Mouse (Mus musculus): Measurements from ENCODE around the gene Cdca7.
A peak's percentile ranks its signal among the peaks of the same experiment; 100 is the strongest.

Cdca7 gene

DNA sequence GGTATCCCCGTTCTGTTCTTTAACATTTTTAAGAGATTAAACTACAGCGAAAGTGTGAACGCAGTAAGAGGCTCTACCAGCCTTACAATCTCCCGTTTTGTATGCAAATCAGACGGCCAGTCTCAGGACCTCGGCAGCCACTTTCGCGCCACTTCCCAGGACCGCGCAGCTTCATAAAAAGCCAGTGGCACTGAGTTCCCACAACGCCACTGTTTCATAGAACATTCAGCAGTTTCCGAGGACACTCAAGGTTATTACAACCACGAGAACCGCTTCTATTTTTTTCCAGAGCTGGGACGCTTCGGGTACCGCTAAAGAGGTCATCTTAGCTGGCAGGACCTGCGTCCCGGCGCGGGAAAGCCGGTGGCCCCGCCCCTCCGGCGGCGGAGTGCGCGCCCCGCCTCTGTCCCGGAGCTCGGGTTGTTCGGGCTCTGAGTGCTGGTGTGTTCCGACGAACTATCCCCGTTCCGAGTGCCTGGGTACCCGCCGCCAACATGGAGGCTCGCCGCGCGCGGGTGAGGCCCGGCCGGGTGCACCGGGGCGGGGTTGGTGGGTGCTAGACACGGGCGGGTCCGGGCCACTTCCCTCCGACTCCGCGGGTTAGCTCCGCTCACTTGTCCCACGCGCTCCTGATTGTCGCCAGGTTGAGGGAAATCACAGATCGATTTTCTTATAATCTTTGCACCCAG lies at the start of gene Cdca7:
Cdca7 (plus strand) TSS at position 363 of the 689 bp plus-strand sequence.
- DNase-seq: peak; percentile 76

DNA sequence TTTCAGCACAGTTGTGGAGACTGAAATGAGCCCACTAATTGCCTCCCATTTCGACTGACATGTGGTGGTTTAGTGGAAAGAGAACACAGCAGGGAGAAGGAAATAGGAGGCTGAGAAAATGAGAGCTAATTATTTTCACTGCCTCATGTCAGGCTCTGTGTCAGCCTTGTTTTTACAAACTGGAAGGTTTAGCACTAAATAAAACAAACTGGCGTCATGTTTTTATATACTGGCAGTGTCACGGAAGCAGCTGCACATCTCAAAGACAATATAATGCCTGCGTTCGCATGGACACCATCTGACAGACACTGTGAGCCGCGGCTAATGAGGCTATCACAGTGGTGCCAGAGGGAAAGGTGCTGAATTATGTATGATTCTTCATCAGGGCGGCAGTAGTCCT lies 49.2 kb upstream of the Cdca7 start:
- no peak for DNase-seq

GRCm38 (mm10) chr2:72427288-72427687 lies 48.7 kb upstream of the Cdca7 start:
- no peak for DNase-seq

DNA sequence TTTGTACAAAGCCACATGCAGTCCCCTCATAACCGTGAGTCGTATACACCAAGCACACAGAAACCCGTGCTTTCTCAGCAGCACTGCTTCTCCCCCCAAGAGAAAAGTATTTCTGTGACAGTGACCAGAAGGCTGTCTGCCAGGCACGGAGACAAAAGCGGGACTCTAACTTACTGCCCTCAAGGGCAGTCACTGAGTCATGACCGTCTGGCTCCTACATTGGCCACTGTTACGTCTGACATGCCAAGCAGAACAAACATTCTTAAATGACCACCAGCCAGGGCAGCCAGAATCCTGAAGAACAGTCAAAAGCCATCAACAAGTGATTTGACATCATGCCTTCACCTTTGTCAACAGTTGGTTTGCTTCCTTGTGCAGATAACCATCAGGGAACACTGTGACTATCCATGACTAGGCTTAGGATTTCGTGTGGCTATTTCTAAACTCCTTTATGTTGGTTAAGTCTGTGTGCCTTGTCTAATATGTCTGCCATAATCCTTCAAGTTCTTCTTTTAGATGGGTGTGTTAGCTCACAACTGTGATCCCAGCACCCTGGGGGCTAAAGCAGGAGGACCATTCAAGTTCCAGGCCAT lies 36.9 kb upstream of the Cdca7 start:
- peak; percentile 55 for DNase-seq

GRCm38 (mm10) chr2:72441010-72441409 lies 34.9 kb upstream of the Cdca7 start:
- no peak for DNase-seq

DNA sequence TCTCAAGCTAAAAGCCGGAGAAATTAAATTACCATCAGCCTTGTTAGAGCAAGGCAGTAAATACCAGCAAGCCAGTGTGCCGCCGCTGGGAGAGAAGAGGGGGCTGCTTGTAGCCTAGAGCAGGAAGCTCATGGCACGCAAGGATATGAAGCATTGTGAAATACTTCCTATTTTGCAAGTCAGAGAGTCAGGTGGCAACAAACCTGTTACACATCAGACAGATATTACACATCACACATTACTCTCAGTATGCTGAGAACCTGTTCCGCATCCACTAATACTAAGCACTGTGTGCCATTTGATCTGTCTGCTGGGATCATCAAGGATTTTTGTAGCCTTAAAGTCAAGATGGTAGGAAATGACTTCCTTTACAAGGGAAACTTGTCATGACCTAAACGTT lies 33.1 kb upstream of the Cdca7 start:
- DNase-seq: no peak

GRCm38 (mm10) chr2:72443960-72444359 lies 32.0 kb upstream of the Cdca7 start:
- no peak for DNase-seq

- DNase-seq: no peak
These were observed 29.9 kb upstream of the Cdca7 start for GRCm38 (mm10) chr2:72446106-72446505.

DNA sequence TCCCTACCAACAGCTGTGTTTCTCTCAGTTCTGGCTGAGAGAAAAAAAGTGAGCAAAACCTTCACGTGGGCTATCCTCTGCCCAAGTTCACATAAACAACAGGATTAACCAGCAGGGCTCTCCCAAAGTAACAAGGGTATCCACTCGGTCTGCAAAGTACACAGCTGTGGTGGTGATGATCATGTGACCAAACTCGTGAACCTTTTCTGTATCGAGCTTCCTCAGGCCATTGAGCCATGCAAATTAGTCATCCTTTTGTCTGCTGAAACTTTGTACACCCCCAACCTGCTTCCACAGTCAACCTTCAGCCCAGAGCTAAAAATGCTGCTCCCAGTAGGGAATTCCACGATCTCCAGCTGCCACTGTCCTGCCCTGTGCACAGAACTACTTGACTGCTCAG lies 29.3 kb upstream of the Cdca7 start:
- DNase-seq: no peak

DNA sequence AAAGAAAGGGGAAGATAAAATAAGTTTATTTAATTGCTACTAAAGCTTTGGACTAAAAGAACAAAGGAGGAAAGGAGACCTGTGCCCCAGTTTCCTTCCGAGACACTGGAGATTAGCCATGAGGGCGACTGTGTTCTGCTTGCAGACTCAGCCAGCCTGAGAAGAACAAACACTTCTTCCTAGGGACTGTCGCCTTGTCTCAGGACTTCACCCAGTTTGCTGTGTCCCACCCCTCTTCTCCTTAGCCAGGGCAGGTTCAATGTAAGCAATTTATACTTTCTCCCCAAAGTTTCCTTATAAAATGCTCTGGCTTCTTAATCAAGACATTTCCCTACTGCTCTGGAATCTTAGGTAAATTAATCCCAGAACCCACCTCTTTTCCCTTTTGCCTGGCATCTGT lies 22.4 kb upstream of the Cdca7 start:
- no peak for DNase-seq

GRCm38 (mm10) chr2:72456189-72456588 lies 19.8 kb upstream of the Cdca7 start:
- DNase-seq: no peak

GRCm38 (mm10) chr2:72464376-72465014 lies 11.5 kb upstream of the Cdca7 start:
- no peak for DNase-seq

DNA sequence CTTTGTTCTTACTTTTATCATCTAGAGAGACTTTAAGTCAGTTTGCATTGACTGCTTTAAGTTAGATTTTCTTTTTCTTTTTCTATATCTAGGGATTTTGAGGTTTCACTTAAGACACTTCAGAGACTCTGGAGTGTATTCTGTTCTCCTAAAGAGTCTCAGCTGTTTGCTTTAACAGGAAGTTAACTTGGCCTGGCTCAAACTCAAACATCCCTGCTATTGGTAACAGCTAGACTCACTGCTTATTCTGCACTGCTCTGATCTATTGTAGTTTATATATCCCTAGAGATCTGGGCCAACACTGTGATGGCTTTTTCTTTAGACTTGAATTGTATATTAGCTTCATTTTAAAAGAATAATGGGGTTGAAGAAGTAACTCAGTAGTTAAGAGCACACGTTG lies 8.4 kb upstream of the Cdca7 start:
- peak; percentile 28 for DNase-seq

GRCm38 (mm10) chr2:72471415-72472070 lies 4.4 kb upstream of the Cdca7 start:
- DNase-seq: no peak

DNA sequence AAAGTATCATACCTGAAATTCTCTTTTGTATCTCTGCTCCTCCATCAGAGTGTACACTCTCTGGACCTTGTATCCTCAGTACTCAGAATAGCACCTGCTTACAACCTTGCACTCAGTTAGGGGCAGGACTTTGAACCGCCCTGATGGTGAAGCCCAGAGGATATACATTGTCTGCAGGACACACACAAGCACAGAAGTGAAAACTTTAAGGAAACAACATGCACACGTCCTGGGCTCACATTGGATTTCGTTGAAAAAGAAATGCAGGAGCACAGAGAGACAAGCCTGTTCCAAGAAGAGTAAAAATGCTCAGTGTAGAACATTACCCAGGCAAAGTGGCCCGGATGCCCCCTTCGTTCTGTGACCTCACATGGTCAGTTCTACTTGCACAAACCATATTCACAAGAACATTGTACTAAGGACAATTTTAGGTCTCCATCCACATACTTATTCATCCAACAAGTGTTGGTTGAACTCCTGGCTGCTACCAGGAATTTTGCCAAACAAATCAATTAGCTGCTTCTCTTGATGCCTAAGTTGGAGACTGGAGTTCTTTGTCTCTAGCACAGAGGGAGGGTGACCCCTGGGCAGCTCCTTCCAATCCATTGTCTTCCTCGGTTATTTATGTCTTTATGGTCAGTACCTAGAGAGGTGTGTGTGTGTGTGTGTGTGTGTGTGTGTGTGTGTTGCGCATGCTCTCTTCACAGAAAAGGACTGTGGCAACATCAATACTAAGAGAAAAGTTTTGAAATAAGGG lies 1.2 kb upstream of the Cdca7 start:
- DNase-seq: no peak

DNA sequence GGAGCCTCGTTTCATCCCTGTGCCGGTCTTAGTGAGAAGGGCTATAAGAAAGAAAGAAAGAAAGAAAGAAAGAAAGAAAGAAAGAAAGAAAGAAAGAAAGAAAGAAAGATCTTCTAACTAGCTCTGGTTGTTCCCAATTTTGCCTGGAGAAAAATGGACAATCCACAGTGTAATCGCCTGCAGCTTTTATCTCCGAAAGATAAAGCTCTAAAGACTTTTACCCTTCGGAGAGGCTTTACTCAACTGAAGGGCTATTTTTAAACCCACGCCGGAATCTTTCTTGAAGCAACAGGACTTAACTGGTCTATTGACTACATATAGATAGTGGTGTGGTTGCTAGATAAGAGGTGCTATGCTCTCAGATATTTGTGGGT lies 549 bp upstream of the Cdca7 start:
- DNase-seq: no peak

DNA sequence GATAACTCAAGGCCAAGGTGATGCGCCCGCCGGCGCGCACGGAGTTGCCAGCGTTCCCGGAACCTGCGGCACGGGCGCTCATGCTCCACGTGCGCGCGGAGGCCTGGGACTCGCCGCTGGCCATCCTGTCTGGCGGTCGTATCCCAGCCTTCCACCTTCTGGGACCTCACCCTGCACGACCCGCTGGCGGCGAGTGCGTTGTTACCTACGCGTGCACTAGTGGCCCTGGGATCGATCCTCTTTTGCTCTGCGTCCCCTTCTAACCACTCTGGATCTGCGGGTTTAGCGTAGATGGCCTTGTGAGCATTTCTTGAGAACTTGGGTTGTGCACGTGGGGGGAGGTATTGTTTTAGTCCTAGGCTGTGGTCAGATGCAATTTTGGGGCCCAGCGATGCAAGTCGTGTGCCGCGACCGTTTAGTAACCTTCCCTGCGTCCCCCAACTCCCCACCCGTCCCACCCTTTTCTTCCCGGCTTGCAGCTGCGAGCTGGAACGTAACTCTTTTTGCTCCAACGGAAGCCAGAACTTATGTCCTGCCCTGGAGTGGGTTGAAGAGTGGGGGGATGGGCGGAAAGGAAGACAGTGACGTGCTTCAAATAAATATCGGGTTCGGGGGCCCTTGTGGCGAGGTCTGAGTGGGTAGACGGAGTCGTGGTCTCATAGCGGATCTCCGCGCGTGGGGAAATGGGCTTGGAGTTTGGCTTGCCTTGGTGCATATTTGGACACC lies 690 bp downstream of the Cdca7 start:
- DNase-seq: peak; percentile 24

DNA sequence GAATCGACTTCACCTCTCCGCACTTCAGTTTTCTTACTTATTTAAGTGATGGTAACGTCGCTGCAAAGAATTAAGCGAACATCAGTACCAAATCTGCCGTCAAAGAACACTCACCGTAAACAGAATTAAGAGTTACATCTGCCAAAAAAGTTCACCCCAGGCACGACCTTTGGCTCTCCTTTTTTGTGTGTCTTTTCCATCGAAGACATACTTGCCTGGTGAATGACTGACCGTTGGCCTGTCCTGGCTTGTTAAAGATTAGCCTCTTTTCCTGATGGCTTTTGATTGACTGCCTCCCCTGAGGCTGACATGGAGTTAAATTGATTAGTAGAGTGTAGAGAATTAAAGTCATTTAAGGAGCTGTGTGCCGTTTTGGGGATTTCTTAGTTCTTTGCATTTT lies 1.3 kb downstream of the Cdca7 start:
- DNase-seq: peak; percentile 88

GRCm38 (mm10) chr2:72478176-72478575 lies 2.2 kb downstream of the Cdca7 start:
- no peak for DNase-seq

DNA sequence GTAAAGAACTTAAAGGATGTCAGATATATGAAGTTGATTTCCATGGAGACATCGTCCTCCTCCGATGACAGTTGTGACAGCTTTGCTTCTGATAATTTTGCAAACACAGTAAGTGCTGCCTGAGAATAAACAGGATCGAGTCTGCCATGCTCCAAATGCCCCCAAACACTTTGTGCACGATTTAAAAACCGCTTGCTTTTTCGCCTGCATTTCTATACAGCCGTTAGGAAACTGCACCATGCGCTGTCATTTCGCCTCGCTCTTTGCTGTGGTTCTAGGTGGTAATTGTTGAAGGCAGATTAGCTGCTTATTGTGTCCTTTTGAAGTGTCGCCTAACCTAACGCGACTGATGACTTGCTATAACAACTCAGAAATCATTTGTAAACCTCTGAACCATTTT lies 3.0 kb downstream of the Cdca7 start:
- DNase-seq: no peak

DNA sequence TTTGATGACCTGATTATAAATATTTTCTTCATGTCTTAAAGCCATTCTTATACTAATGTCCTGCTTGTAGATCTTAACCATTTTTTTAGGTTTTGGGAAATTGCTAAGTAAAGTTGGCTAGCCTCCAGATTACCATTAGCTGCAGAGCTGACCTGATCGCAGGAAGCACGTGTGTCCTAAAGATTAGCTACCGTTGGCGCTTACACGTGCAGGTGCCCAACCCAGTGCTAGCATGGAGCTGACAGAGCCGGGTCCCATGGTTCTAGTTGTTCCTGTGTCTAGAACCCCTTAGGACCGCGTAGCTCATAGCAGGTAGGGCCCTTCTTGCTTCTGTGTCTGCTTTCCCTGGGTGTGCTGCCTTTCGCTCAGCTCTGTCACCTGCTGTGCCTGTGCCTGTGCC lies 3.9 kb downstream of the Cdca7 start:
- no peak for DNase-seq

GRCm38 (mm10) chr2:72491650-72492049 lies 15.7 kb downstream of the Cdca7 start:
- no peak for DNase-seq

GRCm38 (mm10) chr2:72493039-72493438 lies 17.1 kb downstream of the Cdca7 start:
- DNase-seq: no peak

All from kidney, adult 9 months (tissue).